Mouse (Mus musculus): ENCODE results near the gene Cenpp.

GRCm38 (mm10) chr13:49583859-49584258, 68.7 kb downstream of the Cenpp start:
- no peak for TF ChIP-seq POLR2A (IDR thresholded peaks at IDR 0.05; ENCODE audit: borderline replicate concordance, extremely low read depth, low read depth, low read length)
- no peak for TF ChIP-seq CTCF (IDR thresholded peaks at IDR 0.05; ENCODE audit: insufficient read depth, low read length)
